Mouse (Mus musculus) testis, adult 2 months (tissue): ENCODE data around the gene Appl1. TPM values are rescaled to one million over a fixed set of nuclear protein-coding genes. Genes with fewer than 3 reads are reported as not detected.

ENCODE experiments used
- H3K27ac ChIP-seq: fragments of 200-500 bp; 2 replicates; pipeline ENCODE4 v1.5.1; 2012; ENCODE audit warnings: low read depth, low read length; ENCODE audit not compliant: control insufficient read depth, insufficient read depth
- H3K27me3 ChIP-seq: fragments of 200-500 bp; 2 replicates; pipeline ENCODE4 v1.6.1; 2012; ENCODE audit warnings: mild to moderate bottlenecking, low read length, moderate library complexity; ENCODE audit not compliant: control insufficient read depth, insufficient read depth
- H3K36me3 ChIP-seq: fragments of 200-500 bp; 2 replicates; pipeline ENCODE4 v1.6.1; 2012; ENCODE audit warnings: mild to moderate bottlenecking, low read length; ENCODE audit not compliant: control insufficient read depth, insufficient read depth
- H3K4me1 ChIP-seq: fragments of 200-500 bp; 2 replicates; pipeline ENCODE4 v1.6.1; 2012; ENCODE audit warnings: low read length; ENCODE audit not compliant: control insufficient read depth, insufficient read depth
- H3K4me3 ChIP-seq: fragments of 200-500 bp; 2 replicates; pipeline ENCODE4 v1.5.1; 2012; ENCODE audit warnings: low read depth, mild to moderate bottlenecking, low read length, moderate library complexity, mixed read lengths; ENCODE audit not compliant: control insufficient read depth
- CTCF ChIP-seq: fragments of 200-500 bp; IDR thresholded peaks from 2 replicates; pipeline ENCODE4 v1.5.1; 2012; ENCODE audit warnings: low read depth, mild to moderate bottlenecking, inconsistent platforms, low read length, moderate library complexity; ENCODE audit not compliant: control insufficient read depth, insufficient read depth, insufficient replicate concordance
- POLR2A ChIP-seq: fragments of 200-500 bp; IDR thresholded peaks from 2 replicates; pipeline ENCODE4 v1.6.1; 2012; ENCODE audit warnings: low read depth, mild to moderate bottlenecking, inconsistent platforms, low read length, moderate library complexity; ENCODE audit not compliant: control insufficient read depth
- polyA plus RNA-seq: library from polyadenylated mRNA; depleted of rRNA; stranded (reverse); fragments of >200 nt; gene quantifications from 2 replicates; pipeline ENCODE4 v1.2.3, GENCODE M21; 2012; rRNA removed

Appl1 gene
- polyA plus RNA-seq, 1 experiment: 4.9 TPM

GRCm38 (mm10) chr14:26894392-26894791 is 76.6 kb downstream of the Appl1 start, which contains the start of gene Asb14:
Gene Asb14 (plus strand): TSS chr14:26894557.
- no peaks in the 10 kb centered on the region for H3K27me3 ChIP-seq
- H3K4me3 ChIP-seq: no peak within 1 kb of the TSS
- H3K36me3 ChIP-seq: no peaks in the 10 kb centered on the region
- TF ChIP-seq POLR2A: no peak
- TF ChIP-seq CTCF: no peak
- H3K4me1 ChIP-seq: no peaks in the 10 kb centered on the region
- no peak within 1 kb of the TSS for H3K27ac ChIP-seq

GRCm38 (mm10) chr14:26890777-26891176 is 80.3 kb downstream of the Appl1 start:
- no peak overlapping the region for H3K27ac ChIP-seq
- TF ChIP-seq CTCF: no peak
- TF ChIP-seq POLR2A: no peak
- no peaks in the 10 kb centered on the region for H3K4me1 ChIP-seq
- H3K4me3 ChIP-seq: no peak overlapping the region
- no peaks in the 10 kb centered on the region for H3K27me3 ChIP-seq
- no peaks in the 10 kb centered on the region for H3K36me3 ChIP-seq

GRCm38 (mm10) chr14:26887244-26887643 is 83.8 kb downstream of the Appl1 start:
- H3K36me3 ChIP-seq: peaks cover 2% of the 10 kb centered on the region
- TF ChIP-seq POLR2A (no peak), CTCF (no peak)
- no peaks in the 10 kb centered on the region for H3K27me3 ChIP-seq
- H3K4me3 ChIP-seq: no peak overlapping the region
- no peaks in the 10 kb centered on the region for H3K4me1 ChIP-seq
- H3K27ac ChIP-seq: no peak overlapping the region

GRCm38 (mm10) chr14:26881700-26882099 is 89.3 kb downstream of the Appl1 start:
- Histone ChIP-seq H3K36me3 (peaks cover 2% of the 10 kb centered on the region), H3K27ac (no peak overlapping the region), H3K4me3 (no peak overlapping the region), H3K27me3 (no peaks in the 10 kb centered on the region), H3K4me1 (no peaks in the 10 kb centered on the region)
- TF ChIP-seq CTCF: no peak
- no peak for TF ChIP-seq POLR2A

GRCm38 (mm10) chr14:26879976-26880375 is 91.1 kb downstream of the Appl1 start:
- Histone ChIP-seq H3K36me3 (no peaks in the 10 kb centered on the region), H3K27me3 (no peaks in the 10 kb centered on the region), H3K4me1 (no peaks in the 10 kb centered on the region), H3K4me3 (no peak overlapping the region), H3K27ac (no peak overlapping the region)
- no peak for TF ChIP-seq CTCF

GRCm38 (mm10) chr14:26878756-26879155 is 92.3 kb downstream of the Appl1 start:
- TF ChIP-seq CTCF (no peak), POLR2A (no peak)
- Histone ChIP-seq H3K27me3 (no peaks in the 10 kb centered on the region), H3K36me3 (no peaks in the 10 kb centered on the region), H3K27ac (no peak overlapping the region), H3K4me1 (no peaks in the 10 kb centered on the region), H3K4me3 (no peak overlapping the region)

Other genes starting within 250 kb of the Appl1 start
- gene Asb14, start 76.7 kb downstream of the Appl1 start, polyA plus RNA-seq: 3.0 and 3.1 TPM in 2 replicates
- gene Hesx1, start 23.2 kb upstream of the Appl1 start, polyA plus RNA-seq: not detected in 2 replicates
- 5.4 and 6.4 TPM in 2 replicates for gene Il17rd, start 67.7 kb upstream of the Appl1 start, polyA plus RNA-seq
- 6.5 and 7.7 TPM in 2 replicates for gene Arhgef3, start 143.7 kb upstream of the Appl1 start, polyA plus RNA-seq